Mouse (Mus musculus) thymus, adult 2 months (tissue): Measurements from ENCODE around the gene Bysl. TPM values are rescaled to one million over a fixed set of nuclear protein-coding genes. Genes with fewer than 3 reads are reported as not detected.
"Not testable (repeated sequence)": the region's sequence is repeated elsewhere in the genome, so short reads cannot be mapped to it uniquely, and the experiment has no call there.

Experiments used
- DNase-seq: peaks from one replicate; pipeline ENCODE4 v3.0.0; 2021
- H3K27ac ChIP-seq: fragments of 200-500 bp; 2 replicates; pipeline ENCODE4 v1.5.1; 2012; ENCODE audit warnings: low read length, control low read depth; ENCODE audit not compliant: control insufficient read depth, insufficient read depth
- H3K27me3 ChIP-seq: fragments of 200-500 bp; 2 replicates; pipeline ENCODE4 v1.6.1; 2012; ENCODE audit warnings: mild to moderate bottlenecking, low read length, moderate library complexity, mixed read lengths; ENCODE audit not compliant: control insufficient read depth, insufficient read depth
- H3K36me3 ChIP-seq: fragments of 200-500 bp; 2 replicates; pipeline ENCODE4 v1.6.1; 2012; ENCODE audit warnings: mild to moderate bottlenecking, low read length, moderate library complexity; ENCODE audit not compliant: control insufficient read depth, insufficient read depth
- H3K4me1 ChIP-seq: fragments of 200-500 bp; replicated peaks from 2 replicates; pipeline ENCODE4 v1.6.1; 2012; ENCODE audit warnings: low read length; ENCODE audit not compliant: control insufficient read depth, insufficient read depth
- H3K4me3 ChIP-seq: fragments of 200-500 bp; 2 replicates; pipeline ENCODE4 v1.5.1; 2012; ENCODE audit warnings: mild to moderate bottlenecking, low read length, control low read depth, moderate library complexity; ENCODE audit not compliant: control insufficient read depth, insufficient read depth
- CTCF ChIP-seq: fragments of 200-500 bp; IDR thresholded peaks from 2 replicates; pipeline ENCODE4 v1.5.1; 2012; ENCODE audit warnings: mild to moderate bottlenecking, control low read depth, low read length, moderate library complexity, borderline replicate concordance; ENCODE audit not compliant: control insufficient read depth, poor library complexity, insufficient read depth; ENCODE audit errors: extremely low read depth
- POLR2A ChIP-seq: fragments of 200-500 bp; IDR thresholded peaks from 2 replicates; pipeline ENCODE4 v1.6.1; 2012; ENCODE audit warnings: mild to moderate bottlenecking, low read length, control low read depth, moderate library complexity; ENCODE audit not compliant: control insufficient read depth, poor library complexity, insufficient read depth; ENCODE audit errors: extremely low read depth
- WGBS: fragments of 180-500 bp; shearing (Covaris S2); methylation state at CpG from one replicate; pipeline ENCODE4 v1.1.7; 2018; 5-methylcytosine and 5-hydroxymethylcytosine counted together
- polyA plus RNA-seq: library from polyadenylated mRNA; depleted of rRNA; stranded (reverse); fragments of >200 nt; gene quantifications from 2 replicates; pipeline ENCODE4 v1.2.3, GENCODE M21; 2012

Gene Bysl
- polyA plus RNA-seq, 1 experiment: 14.2 TPM

DNA sequence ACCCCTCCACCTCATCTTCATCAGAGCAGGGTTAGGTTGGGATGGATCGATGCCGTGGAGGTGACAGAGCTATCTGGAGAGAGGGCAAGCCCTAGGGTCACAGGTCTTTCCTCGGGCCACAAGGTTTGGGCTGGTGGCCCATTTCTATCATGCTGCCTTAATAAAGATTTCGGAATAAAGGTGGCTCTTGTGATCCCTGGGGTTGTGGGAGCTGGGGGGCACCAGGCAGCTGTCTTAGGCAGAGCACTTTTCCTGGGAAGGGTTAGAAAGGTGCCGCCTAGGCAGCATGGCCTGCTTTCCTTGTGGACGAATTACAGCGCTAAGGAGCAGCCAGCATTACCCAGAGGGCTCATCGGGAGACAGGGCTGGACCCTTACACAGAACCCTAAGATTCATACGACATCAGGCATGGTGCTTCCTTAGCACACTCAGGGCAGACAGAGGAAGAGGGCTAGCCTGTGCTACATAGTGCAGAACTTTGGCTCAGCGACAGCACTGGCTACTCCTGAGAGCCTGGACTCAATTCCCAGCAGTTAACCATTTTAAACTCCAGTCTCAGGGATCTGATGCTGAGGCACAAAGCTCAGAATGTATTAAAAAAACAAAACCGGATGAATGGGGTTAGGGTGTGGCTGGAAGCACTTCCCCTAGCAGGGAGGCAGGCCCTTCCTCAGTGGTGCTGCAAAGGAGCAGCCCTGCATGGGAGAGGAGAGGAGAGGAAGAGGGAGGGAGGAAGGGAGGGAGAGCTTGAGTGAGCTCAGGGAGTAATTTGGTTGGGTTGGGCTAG lies 11.6 kb downstream of the Bysl start:
- peaks cover 71% of the 10 kb centered on the region for H3K36me3 ChIP-seq
- H3K4me1 ChIP-seq: peaks cover 67% of the 10 kb centered on the region
- H3K27ac ChIP-seq: peak overlapping the region; percentile 94
- WGBS: 81% methylated on average over 11 of the region's 11 CpGs
- TF ChIP-seq POLR2A: no peak
- no peak for TF ChIP-seq CTCF
- H3K27me3 ChIP-seq: no peaks in the 10 kb centered on the region
- DNase-seq: peak; percentile 55
- no peak overlapping the region for H3K4me3 ChIP-seq

DNA sequence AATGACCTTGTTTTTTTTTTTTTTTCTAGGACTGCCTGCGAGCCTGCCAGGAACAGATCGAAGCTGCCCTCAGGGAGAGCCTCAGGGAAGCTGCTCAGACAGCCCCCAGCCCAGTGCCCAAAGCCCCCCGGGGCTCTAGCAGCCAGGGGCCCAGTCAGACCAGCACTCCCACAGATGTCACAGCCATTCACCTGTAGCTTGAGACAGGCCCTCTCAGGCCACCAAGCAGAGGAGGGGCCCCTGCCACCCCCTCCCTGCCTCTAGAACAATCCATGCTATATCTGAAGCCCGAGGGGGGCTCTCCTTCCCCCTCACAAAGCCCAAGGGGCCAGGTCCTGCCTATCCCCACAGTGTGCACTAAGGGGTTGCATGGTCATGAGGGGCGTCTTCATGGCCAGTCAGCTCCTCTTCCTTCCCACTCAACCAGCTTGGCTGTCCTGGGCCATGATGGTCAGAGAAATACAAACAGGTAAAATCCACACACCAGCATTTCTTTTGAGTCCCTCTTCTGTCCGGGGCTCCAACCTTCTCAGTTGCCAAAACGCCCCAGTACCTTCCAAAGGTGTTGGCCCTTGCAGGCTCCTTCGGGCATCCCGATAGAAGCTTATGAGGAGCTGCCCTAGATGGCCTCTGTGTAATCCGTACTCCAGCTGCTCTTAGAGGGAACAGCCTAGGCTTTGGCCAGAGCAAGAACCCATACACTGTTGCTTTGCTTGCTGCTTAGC lies 12.6 kb downstream of the Bysl start:
- peaks cover 67% of the 10 kb centered on the region for H3K4me1 ChIP-seq
- H3K36me3 ChIP-seq: peaks cover 67% of the 10 kb centered on the region
- peak overlapping the region; percentile 28 for H3K4me3 ChIP-seq
- not testable (repeated sequence) for H3K27me3 ChIP-seq, DNase-seq
- WGBS: 67% methylated on average over 10 of the region's 10 CpGs
- peak overlapping the region; percentile 94 for H3K27ac ChIP-seq

DNA sequence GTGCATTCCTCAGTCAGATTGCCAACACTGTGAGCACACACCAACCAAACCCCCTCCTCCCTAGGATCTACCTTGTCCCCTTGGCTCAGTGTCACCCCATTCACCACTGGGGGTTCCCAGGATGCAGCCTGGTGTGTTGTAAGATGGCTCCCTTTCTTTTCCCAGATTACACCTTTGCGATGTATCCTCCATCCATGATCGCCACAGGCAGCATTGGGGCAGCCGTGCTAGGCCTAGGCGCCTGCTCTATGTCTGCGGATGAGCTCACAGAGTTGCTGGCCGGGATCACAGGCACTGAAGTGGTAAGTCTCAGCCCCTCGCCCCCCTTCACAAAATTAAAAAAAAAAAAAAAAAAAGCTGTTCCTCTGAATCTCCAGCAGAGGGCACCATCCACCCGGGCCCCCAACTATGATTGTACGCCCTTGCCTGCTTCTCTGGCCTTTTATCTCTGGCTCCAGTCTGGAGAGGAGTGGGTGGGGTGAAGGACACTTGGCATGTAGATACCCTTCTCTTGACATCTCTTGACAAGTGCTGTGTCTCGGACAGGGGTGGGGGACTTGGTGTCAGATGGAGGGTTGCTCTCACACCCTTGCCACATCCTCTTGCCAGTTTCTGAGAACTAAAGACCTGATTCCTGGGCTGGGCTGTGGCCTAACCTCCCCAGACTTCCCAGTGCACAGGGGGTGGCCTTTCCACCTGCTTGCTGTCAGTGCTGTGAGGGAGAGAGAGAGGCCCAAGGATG lies 13.3 kb downstream of the Bysl start:
- peak; percentile 58 for DNase-seq
- Histone ChIP-seq H3K27me3 (no peaks in the 10 kb centered on the region), H3K27ac (peak overlapping the region; percentile 94), H3K4me1 (peaks cover 68% of the 10 kb centered on the region), H3K36me3 (peaks cover 66% of the 10 kb centered on the region), H3K4me3 (peak overlapping the region; percentile 92)
- TF ChIP-seq POLR2A: no peak
- peak; percentile 75; the same call in 1 of the 2 replicates for TF ChIP-seq CTCF
- WGBS: 22% methylated on average over 10 of the region's 10 CpGs

DNA sequence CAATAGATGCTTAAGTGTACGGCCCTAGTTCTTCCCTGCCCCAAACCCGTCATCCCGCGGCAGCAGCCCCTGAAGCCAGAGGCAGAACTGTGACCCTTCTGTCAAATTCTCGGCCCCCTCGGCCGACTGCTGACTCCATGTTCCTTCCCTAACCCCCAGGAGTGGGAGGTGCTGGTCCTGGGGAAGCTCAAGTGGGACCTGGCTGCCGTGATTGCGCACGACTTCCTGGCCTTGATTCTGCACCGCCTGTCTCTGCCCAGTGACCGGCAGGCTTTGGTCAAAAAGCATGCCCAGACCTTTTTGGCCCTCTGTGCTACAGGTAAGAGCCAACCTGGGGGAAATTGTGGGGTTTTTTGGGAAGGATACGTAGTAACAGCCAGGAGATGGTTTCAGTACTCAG lies 14.0 kb downstream of the Bysl start:
- H3K27me3 ChIP-seq: no peaks in the 10 kb centered on the region
- peaks cover 74% of the 10 kb centered on the region for H3K4me1 ChIP-seq
- H3K27ac ChIP-seq: peak overlapping the region; percentile 94
- peaks cover 62% of the 10 kb centered on the region for H3K36me3 ChIP-seq
- peak; percentile 35 for DNase-seq
- TF ChIP-seq POLR2A (no peak), CTCF (no peak)
- H3K4me3 ChIP-seq: peak overlapping the region; percentile 92
- WGBS: 88% methylated on average over 13 of the region's 13 CpGs

- H3K4me3 ChIP-seq: peak overlapping the region; percentile 92
- TF ChIP-seq CTCF (no peak), POLR2A (no peak)
Measured at GRCm38 (mm10) chr17:47596839-47597164, 14.5 kb downstream of the Bysl start.

GRCm38 (mm10) chr17:47596162-47596838 lies 15.0 kb downstream of the Bysl start:
- 63% methylated on average over 6 of the region's 6 CpGs for WGBS
- TF ChIP-seq CTCF (no peak), POLR2A (no peak)
- H3K27ac ChIP-seq: peak overlapping the region; percentile 94
- peaks cover 69% of the 10 kb centered on the region for H3K4me1 ChIP-seq
- H3K27me3 ChIP-seq: no peaks in the 10 kb centered on the region
- no peak for DNase-seq
- peaks cover 53% of the 10 kb centered on the region for H3K36me3 ChIP-seq
- H3K4me3 ChIP-seq: peak overlapping the region; percentile 92

More at GRCm38 (mm10) chr17:47596839-47597164, 14.5 kb downstream of the Bysl start:
- H3K36me3 ChIP-seq: peaks cover 58% of the 10 kb centered on the region
- peaks cover 74% of the 10 kb centered on the region for H3K4me1 ChIP-seq
- peak overlapping the region; percentile 94 for H3K27ac ChIP-seq
- 72% methylated on average over 5 of the region's 5 CpGs for WGBS
- no peaks in the 10 kb centered on the region for H3K27me3 ChIP-seq
- no peak for DNase-seq
